Mouse (Mus musculus): ENCODE data around the gene Scn1b.

The Scn1b gene

DNA sequence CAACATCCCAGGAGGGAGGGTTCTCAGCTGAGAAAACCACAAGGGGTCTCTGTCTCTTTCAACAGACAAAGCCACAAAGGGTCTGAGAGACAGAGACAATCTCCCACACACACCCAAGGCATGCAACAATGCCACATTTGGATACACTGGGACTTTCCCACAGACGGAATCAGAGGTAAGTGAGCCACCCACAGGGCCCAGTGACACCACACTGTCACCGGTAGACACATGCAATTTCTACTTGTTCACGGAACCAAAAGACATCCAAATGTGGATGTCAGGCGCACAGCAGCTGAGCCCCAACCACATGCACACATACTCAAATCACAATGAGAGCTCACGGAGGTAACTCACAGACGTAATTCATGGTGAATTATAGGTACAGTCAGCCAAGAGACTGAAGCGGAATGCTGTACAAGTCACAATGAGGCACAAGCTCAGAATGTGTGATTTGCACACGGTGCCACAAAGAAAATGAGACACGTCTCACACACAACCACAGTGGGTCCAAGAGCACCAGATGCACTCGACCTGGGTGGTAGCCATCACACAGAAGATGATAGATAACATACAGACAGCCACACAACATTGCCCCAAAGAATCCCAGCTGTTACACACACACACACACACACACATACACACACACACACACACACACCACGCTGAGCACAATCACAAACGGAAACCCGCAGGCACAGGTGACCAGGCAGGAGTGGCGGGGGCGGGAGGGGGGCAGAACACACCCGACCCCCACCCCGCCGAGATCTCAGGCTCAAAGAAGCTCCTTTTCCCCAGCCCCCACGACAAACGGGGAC, 23.2 kb upstream of the Scn1b start:
- intact Hi-C loops (cut with DNase I), result no loop called here

DNA sequence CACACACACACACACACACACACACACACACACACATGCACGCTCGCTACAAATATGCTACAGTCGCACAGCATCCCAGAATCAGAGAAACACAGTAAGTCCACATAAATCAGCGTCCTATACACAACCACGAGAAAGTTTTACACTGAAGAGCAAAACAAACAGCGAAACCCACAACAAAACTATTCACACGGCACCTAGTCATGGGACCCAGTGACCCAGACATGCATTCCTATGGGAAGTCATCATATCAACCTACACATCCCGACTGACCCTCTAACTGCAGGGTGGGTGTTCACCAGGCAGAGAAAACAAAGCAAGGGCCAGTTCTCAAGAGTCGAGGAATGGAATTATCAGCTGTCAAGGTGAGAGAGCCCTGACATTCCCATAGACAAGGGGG, 22.5 kb upstream of the Scn1b start:
- intact Hi-C loops (cut with DNase I), result no loop called here

DNA sequence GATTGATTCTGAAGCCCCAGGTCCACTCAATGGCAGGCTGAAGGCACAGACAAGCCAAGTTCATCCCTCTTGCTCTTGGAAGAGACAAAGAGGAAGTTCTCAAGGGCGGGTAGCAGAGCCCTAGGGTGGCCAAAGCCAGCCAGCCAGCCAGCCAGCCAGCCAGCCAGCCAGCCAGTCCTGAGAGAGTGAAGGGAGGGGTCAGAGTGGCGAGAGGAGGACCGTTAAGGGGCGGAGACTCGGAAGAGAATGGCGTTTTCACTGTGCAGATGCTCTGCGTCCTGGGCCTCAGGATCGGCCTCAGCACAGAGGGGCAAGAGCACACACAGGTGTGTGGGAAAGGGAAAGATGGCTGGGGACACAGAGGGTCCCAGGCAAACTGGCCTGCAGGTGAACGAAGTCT, 22.0 kb upstream of the Scn1b start:
- intact Hi-C loops (cut with DNase I), result no loop called here

DNA sequence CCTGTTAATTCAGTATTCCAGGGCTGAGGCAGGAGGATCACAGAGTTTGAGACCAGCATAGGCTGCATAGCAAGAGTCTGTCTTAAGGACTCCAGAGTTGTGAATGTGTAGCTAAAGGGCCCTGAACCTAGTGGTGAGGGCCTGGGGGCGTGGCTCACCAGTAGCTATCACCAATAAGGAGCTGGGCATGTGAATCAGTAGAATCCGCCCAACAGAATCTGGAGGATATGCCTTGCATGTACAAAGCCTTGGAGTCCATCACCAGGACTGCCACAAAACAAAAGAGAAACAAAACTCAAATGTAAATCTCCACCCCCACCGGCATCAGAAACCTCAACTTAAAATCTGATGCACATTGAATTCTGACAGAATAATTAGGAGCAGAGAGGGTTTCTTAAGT, 21.3 kb upstream of the Scn1b start:
- intact Hi-C loops (cut with DNase I), result no loop called here

DNA sequence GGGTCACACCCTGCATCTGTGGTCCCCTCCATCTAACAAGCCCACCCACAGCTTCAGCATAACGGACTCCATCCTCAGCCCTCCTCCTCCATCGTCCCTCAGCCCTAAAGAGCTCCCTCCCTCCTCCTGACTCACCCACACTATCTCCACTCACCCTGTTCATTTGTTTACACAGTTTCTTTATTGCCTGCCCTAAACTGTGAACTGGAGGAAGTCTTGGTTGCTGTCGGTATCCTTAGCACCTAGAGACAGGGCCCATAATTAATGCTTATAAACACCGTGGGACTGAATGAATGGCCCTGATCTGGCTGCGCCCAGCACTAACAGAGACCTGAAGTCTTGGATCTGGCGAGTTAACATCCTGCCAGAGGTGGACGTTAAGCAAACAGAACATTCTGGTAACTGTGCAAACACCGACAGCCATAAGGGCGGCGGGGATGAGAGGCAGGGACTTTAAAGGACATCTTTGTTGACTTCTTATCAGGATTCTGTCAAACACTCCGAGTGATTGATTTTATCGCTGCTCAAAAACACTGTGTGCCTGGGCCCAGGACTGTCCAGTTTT, 18.9 kb upstream of the Scn1b start:
- intact Hi-C loops (cut with DNase I), result no loop called here

DNA sequence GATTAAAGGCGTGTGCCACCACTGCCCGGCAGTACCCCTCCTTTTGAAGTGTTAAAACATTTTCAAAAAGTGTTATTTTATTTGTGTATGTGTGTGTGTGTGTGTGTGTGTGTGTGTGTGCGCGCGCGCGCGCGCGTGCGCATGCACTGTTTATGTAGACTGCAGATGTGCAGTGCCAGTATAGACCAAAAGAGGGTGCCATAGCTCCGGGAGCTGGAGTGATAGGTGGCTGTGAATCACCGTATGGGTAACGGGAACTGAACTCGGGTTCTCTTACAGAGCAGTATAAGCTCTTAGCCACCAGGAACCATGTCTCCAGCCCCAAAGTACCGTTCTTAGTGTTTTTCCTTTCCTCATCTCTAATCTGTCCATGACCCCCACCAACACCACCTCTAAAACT, 18.1 kb upstream of the Scn1b start:
- intact Hi-C loops (cut with DNase I), result no loop called here

DNA sequence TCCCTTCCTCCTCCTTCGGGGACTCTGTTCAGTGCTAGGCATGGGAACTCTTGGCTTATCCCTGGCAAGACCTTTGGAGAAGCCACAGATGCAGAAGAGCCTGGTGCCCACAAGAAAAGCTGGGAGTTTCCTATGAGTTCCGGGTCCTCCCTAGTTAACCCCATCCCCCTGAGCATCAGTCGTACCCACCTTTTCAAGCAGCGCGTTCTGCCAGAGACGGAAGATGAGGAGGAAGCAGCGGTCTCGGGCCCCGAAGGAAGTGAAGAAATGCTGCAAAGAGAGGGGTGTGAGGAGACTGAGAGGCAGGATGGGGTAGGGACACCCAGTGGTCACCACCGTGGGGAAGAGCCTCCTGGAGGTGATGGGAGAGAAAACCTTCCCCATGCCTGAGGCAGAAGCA, 14.1 kb upstream of the Scn1b start:
- intact Hi-C loops (cut with DNase I), result no loop called here

DNA sequence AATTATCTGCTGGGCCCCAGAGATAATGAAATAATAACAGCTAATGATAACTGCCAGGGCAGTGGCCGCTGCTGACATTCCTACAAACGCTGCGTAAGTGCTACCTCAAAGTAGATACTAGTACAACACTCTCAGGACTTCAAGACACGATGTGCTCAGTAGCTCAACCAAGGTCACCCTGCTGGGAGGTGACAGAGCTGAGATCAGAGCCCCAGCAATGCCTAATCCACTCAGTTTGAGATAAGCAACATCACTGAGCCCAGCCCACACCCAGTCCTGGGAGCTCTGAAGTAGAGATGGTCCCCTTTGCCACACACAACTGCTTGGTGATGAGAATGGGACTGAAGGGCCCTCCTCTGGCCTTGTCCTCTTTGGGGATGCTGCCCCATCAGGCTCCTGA, 13.5 kb upstream of the Scn1b start:
- intact Hi-C loops (cut with DNase I), result no loop called here

DNA sequence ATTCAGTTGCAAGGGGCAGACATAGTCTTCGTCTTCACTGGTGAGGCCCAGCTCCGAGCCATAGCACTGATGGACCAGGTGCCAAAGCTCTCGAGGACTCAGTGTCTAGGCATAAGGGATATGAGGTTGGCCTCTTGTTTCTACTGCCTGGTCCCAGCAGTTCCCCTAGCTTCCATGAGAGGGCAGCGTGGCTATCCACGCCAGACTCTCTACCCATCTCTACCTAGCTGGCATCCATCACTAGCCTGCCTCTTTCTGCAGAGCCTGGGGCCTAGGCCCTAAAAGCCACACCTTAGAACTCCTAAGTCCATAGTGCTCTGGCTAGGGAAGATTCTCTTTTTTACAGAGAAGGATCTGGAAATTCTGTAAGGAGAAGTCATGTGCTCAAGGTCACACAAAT, 13.0 kb upstream of the Scn1b start:
- intact Hi-C loops (cut with DNase I), result loop anchor here (2.0 to 5.0 kb wide), 2 partner anchors 33 to 37 kb away; no protein-coding TSS in a partner anchor

DNA sequence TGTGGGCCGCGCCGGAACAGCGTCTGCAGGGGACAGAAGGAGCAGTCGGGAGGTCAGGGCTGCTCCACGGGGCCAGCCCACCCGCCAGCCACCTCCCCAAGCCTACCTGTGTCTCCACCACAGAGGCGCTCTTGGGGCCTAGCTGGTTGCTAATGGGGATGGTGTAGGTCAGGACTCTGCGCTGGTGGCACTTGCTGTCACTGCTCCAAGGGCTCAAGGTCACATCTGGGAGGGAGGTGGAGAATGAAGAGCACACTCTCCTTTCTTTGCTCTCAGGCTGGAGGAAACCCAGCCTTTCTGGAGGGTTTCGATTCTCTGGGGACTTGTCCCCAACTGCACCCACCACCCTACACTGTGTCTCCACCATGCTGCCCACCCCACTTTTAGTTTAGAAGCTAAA, 8.9 kb upstream of the Scn1b start:
- intact Hi-C loops (cut with DNase I), result loop anchor here (5.0 kb wide), 1 partner anchor 33 kb away; no protein-coding TSS in a partner anchor

DNA sequence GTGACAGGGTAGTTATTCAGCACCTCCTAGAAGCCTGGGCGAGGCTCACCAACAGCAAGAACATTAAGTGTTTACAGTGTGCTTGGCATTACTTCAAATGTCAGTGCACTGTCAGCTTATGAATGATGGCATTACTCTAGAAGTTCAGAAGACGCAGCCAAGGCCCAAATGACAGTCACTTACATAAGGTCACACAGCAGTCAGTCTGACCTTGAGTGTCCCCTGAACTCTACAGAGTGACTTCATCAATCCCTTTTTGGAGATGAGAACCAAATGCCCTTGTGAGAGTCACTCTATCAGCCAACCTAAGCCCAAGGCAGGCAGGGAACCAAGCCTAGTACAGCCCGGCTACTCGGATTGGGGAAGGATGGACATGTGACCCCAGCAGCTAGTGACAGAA, 5.1 kb upstream of the Scn1b start:
- intact Hi-C loops (cut with DNase I), result loop anchor here (1.0 kb wide), 1 partner anchor 38 kb away; no protein-coding TSS in a partner anchor

DNA sequence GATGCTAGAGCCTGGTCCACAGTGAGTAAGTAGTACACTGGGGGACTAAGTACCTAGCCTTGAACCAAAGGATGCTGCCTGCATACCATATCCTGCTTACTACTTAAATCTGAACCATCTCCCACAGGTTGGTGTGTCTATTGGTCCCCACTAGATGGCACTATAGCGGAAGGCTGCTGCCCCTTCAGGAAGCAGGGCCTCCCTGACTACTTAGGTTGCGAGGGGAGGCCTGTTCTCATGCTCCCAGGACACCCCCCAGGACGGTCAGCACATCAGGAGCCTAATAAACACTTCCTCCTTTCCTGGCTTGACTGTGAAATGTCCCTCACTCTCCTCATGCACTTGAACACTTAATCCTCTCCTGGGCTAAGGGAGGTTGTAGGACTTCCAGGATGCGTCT, 4.0 kb upstream of the Scn1b start:
- intact Hi-C loops (cut with DNase I), result no loop called here

DNA sequence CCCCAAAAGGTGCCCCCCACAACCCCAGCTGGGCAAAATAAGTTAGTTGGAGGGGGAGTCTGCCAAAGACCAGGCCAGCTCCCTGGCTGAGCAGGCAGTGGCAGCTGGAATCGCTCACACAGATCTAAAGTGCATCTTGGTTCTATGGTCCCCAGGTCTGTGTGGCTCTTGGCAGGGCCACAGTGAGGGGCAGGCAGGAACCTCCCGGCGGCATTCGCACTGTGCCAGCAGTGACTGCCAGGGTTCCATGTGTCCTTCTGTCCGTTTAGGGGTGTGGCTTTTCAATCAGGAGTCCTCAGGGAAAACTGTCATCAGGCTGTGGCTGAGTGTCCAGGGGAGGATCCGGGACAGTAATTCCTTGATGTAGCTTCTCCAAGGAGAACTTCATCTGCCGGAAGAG, 3.4 kb upstream of the Scn1b start:
- intact Hi-C loops (cut with DNase I), result no loop called here

DNA sequence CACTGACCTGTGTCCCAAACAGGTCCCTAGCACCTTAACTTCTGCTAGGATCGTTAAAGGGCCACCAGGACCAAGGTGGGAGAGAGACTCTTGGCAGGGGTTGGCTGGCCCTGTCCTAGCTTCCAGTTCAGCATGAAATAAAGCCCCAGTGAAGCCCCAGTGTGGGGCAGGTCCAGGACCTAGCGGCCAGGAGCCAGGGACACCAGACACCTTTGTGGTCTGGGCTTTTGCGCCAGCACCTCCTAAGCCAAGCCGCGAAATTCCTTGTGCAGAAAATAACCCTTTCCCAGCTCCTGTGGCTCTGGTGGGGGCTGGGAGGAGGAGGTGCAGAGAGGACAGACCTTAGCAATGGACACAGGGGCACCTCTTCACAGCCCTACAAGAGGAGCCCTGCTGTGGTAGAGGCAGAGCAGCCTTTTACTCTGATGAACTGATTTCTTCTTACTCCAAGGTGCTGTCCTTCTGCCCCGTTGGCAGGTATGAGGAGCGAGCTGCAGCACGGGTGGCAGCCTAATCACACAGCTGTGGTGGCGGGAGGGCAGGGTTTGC, 1.4 kb upstream of the Scn1b start:
- intact Hi-C loops (cut with DNase I), result no loop called here

DNA sequence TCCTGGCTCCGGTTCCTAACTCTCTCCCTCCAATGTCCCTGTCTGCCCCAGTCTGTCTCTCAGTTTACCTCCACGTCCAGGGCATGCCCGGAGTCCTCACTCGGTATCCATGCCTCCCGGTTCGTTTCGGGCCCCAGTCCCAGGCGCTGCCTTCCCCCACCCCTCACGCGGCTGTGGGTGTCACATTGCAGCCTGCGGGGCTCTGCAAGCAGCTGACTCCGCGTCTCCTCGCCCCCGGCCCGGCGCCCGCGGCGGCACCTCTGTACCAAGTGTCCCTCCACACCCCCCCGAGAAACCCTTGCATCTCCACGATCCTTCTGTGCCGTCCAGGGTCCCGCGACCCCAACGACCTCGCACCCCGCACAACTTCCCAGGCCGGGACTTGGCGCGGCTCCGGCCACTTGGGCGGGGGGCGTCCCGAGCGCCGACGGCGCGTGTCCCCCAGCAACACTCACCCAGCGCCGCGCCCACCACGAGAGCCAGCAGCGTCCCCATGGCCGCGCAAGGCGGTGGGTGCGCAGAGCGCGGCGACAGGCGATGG, 522 bp downstream of the Scn1b start:
- intact Hi-C loops (cut with DNase I), result no loop called here

DNA sequence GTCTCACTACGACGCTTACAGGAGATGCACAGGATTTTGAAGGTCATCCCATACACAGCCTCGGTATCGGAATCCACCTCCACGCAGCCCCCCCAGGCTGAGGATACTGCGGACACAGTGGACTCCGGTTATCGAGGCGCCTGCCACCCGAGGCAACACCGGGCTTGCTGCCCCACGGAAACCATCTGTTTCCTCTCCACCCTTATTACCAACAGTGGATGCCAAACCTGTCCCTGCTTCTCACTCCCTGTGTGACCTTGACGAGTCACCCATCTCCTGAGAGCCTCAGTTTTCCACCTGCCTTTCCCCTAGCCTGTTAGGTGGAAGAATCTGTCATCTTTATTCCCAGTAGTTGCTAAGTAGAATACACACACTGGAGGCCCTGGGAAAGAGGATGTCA, 1.7 kb downstream of the Scn1b start:
- intact Hi-C loops (cut with DNase I), result no loop called here

DNA sequence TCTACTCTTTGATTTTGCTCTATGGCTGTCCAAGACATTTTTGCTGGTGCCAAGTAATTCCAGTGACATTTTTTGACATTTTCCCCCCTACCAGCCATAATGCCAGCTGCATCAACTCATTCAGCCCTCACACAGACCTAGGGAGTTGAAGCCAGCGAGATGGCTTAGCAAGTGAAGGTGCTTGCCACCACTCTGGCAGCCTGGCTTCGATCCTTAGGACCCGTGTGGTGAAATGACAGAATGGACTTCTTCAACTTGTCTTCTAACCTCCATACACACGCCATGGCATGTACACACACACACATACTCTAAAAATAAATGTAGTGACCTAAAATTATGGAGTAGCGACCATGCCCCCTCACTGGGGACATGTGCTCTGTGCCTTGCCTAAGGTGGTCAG, 2.4 kb downstream of the Scn1b start:
- intact Hi-C loops (cut with DNase I), result no loop called here

DNA sequence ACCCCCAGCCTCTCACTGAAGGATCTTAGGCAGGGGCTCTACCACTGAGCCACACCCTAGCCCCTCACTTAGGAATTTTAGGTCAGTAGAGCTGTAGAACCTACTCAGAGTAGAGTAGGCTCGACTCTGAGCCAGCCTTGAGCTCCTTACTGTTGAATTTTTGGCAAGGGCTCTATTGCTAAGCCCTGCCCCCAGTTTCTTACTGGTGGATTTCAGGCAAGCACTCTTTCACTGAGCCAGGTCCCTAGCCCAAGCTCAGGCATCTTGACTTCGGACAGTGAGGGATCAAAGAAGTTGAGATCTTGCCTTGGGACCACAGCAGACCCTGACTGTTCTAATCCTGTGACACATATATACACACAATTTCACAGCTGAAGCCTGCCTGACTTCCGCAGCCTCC, 3.1 kb downstream of the Scn1b start:
- intact Hi-C loops (cut with DNase I), result no loop called here

DNA sequence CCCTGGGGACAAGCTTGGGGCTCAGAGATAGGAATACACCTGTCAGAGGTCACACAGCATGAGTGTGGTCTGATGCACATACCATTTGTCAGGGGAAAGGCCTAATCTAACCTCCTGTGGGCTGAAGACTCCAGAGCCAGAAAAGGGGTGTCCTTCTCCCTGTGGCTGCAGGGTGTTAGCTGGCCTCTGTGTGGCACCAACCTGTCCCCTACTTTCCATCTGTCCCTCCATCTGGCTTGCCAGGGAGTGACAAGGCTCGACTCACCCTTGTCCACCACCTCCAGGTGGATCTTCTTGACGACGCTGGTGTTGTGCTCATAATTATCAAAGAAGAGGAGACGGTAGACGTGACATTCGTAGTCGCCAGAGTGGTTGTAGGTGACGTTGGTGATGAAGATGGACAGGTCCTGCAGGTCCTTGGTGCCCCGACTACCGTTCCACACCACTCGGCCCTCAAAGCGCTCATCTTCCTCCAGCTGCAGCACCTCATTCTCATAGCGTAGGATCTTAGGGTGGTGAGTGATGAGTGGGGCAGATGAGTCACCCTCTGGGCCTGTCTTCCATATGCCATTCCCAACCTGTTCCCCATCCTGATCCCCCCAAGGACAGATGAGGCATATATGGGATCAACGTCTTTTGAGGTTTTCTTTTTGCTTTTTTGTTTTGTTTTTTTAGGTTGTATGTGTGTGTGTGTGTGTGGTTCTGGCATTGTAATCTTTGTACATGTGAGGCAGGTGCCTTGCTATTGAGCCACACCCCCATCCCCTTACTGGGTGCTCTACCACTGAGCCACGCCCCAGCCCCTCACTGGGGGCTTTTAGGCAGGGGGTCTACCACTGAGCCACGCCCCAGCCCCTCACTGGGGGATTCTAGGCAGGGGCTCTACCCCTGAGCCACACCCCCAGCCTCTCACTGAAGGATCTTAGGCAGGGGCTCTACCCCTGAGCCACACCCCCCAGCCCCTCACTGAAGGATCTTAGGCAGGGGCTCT, 3.9 kb downstream of the Scn1b start:
- intact Hi-C loops (cut with DNase I), result no loop called here

DNA sequence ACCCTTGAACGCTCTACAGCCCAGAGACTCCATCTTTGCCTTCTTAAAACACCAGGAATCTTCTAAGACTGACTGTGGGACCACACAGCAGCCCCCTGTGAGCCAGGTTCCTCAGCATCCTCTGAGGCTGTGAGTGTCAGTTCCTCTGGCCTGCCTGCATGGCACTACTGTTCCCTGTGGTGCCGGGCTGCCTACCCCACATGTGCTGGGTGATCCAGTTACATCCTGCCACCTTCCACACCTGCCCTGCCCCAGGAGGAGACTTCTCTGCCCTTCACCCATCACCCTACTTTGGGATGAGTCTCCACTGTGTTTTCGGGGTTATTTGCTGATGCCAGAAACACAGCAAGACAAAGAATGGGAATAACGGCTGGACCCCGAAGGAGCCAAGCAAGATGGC, 7.2 kb downstream of the Scn1b start:
- intact Hi-C loops (cut with DNase I), result no loop called here

DNA sequence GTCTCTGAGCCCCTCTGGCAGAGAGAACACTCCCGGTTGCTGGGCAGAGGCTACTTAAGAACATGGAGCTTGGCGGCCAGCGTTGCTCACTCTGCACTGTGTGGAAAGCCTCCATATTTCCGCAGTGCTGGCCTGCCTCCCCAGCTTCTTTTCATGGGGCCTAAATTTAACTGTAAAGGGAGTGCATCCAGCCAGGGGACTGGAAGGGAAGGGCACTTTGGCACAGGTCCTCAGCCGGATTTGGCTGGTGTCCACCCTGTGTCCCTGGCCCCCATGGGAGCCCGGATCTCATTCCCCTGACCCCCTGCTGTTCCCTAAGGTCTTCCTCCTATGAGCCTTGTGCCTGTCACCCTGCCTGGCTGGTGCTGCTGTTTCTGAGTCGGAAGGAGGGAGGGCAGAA, 8.3 kb downstream of the Scn1b start:
- intact Hi-C loops (cut with DNase I), result no loop called here

Data from adrenal gland (tissue).